Mouse (Mus musculus): ENCODE measurements at regions not wholly inside any gene's neighbourhood (a gene's known extent, or its start where the extent isn't known, plus 50 kb on each side); places are given as distances from the start of the nearest gene placed in this dataset.

GRCm38 (mm10) chr4:131401255-131401654 lies 436.8 kb downstream of the Ptpru start:
- TF ChIP-seq CTCF (IDR thresholded peaks at IDR 0.05; ENCODE audit: borderline replicate concordance, insufficient read depth, low read length), result no peak
- no peak for TF ChIP-seq POLR2A (IDR thresholded peaks at IDR 0.05; ENCODE audit: low read depth, low read length)

Measured in embryonic fibroblast, embryonic 13.5 days (primary cell).